Mouse (Mus musculus): ENCODE data around the gene Rxrb.

- TF ChIP-seq POLR2A (IDR thresholded peaks at IDR 0.05; ENCODE audit: extremely low read depth, insufficient read depth, low read length) (no peak), CTCF (IDR thresholded peaks at IDR 0.05; ENCODE audit: low read depth, low read length) (no peak)
Observed at GRCm38 (mm10) chr17:34032806-34033205, 1.2 kb downstream of the Rxrb start.
